Mouse (Mus musculus) MEL (cell line): ENCODE data around the gene Efcab5. TPM values are rescaled to one million over a fixed set of nuclear protein-coding genes. Genes with fewer than 3 reads are reported as not detected.

Experiments
- DNase-seq: peaks from one replicate; pipeline ENCODE4 v3.0.0; 2011; ENCODE audit warnings: low read depth, low spot score
- H3K27ac ChIP-seq: 2 replicates; pipeline ENCODE4 v1.5.1; 2012; ENCODE audit warnings: low read depth, mild to moderate bottlenecking, control low read depth, low read length, moderate library complexity; ENCODE audit not compliant: control insufficient read depth
- H3K27me3 ChIP-seq, 2 experiments: fragments of 150-350 bp in 1 of 2; sonication (generic) in 1 of 2; 2 replicates each; pipeline ENCODE4 v1.6.1; 2012; ENCODE audit warnings: low read length in 2 of 2, mild to moderate bottlenecking in 2 of 2, improper control_type of control experiment in 1 of 2, moderate library complexity in 1 of 2; ENCODE audit not compliant: insufficient read depth in 2 of 2, control insufficient read depth in 1 of 2
- H3K36me3 ChIP-seq, 2 experiments: 2 replicates each; pipeline ENCODE4 v1.6.1; 2012 to 2014; ENCODE audit warnings: low read length in 2 of 2, improper control_type of control experiment in 1 of 2, inconsistent platforms in 1 of 2, mild to moderate bottlenecking in 1 of 2; ENCODE audit not compliant: insufficient read depth in 2 of 2, control insufficient read depth in 1 of 2
- H3K4me1 ChIP-seq, 2 experiments: fragments of 150-350 bp in 1 of 2; sonication (generic) in 1 of 2; 2 replicates each; pipeline ENCODE4 v1.6.1; 2012; ENCODE audit warnings: low read length in 2 of 2, improper control_type of control experiment in 1 of 2, mild to moderate bottlenecking in 1 of 2; ENCODE audit not compliant: insufficient read depth in 2 of 2, control insufficient read depth in 1 of 2
- H3K4me3 ChIP-seq, 2 experiments: fragments of 150-350 bp in 1 of 2; sonication (generic) in 1 of 2; 2 replicates each; pipeline ENCODE4 v1.5.1; 2012; ENCODE audit warnings: low read depth in 2 of 2, low read length in 2 of 2, mild to moderate bottlenecking in 2 of 2, moderate library complexity in 2 of 2, control low read depth in 1 of 2, improper control_type of control experiment in 1 of 2; ENCODE audit not compliant: control insufficient read depth in 1 of 2, insufficient read depth in 1 of 2
- H3K79me2 ChIP-seq: 2 replicates; pipeline ENCODE4 v1.6.1; 2012; ENCODE audit warnings: mild to moderate bottlenecking, low read length, moderate library complexity; ENCODE audit not compliant: control insufficient read depth, poor library complexity, insufficient read depth
- H3K9ac ChIP-seq: 2 replicates; pipeline ENCODE4 v1.6.1; 2012; ENCODE audit warnings: low read depth, mild to moderate bottlenecking, control low read depth, low read length, moderate library complexity; ENCODE audit not compliant: control insufficient read depth, poor library complexity, severe bottlenecking
- H3K9me3 ChIP-seq: fragments of 150-350 bp; sonication (generic); replicated peaks from 2 replicates; pipeline ENCODE4 v1.6.1; 2012; ENCODE audit warnings: mild to moderate bottlenecking, low read length, improper control_type of control experiment, moderate library complexity; ENCODE audit not compliant: insufficient read depth
- BHLHE40 ChIP-seq: IDR thresholded peaks from 2 replicates; pipeline ENCODE4 v1.6.1; 2012; ENCODE audit warnings: low read depth, mild to moderate bottlenecking, inconsistent platforms, low read length, improper control_type of control experiment, borderline replicate concordance
- CTCF ChIP-seq, 3 experiments: IDR thresholded peaks in 2 of 3; conservative IDR thresholded peaks in 1 of 3; 2 replicates each; pipeline ENCODE4 v1.5.1; 2011 to 2012; ENCODE audit warnings: low read length in 3 of 3, low read depth in 2 of 3, mild to moderate bottlenecking in 2 of 3, improper control_type of control experiment in 1 of 3, inconsistent platforms in 1 of 3, mixed read lengths in 1 of 3, moderate library complexity in 1 of 3; ENCODE audit not compliant: control insufficient read depth in 1 of 3, insufficient read depth in 1 of 3, poor library complexity in 1 of 3, severe bottlenecking in 1 of 3
- E2F4 ChIP-seq: IDR thresholded peaks from 2 replicates; pipeline ENCODE4 v1.6.1; 2011; ENCODE audit warnings: low read depth, low read length, improper control_type of control experiment, borderline replicate concordance
- ELF1 ChIP-seq: IDR thresholded peaks from 2 replicates; pipeline ENCODE4 v1.6.1; 2014; ENCODE audit warnings: low read depth, mild to moderate bottlenecking, inconsistent platforms, low read length, improper control_type of control experiment, moderate library complexity
- EP300 ChIP-seq, 2 experiments: IDR thresholded peaks; 2 replicates each; pipeline ENCODE4 v1.6.1; 2011; ENCODE audit warnings: improper control_type of control experiment in 2 of 2, low read length in 2 of 2, low read depth in 1 of 2, mild to moderate bottlenecking in 1 of 2
- GABPA ChIP-seq: IDR thresholded peaks from 2 replicates; pipeline ENCODE4 v1.6.1; 2012; ENCODE audit warnings: low read depth, mild to moderate bottlenecking, inconsistent platforms, low read length, improper control_type of control experiment, moderate library complexity
- HCFC1 ChIP-seq: IDR thresholded peaks from 2 replicates; pipeline ENCODE4 v1.6.1; 2012; ENCODE audit warnings: low read depth, mild to moderate bottlenecking, inconsistent platforms, low read length, improper control_type of control experiment, moderate library complexity
- JUND ChIP-seq: IDR thresholded peaks from 2 replicates; pipeline ENCODE4 v1.6.1; 2011; ENCODE audit warnings: low read depth, mild to moderate bottlenecking, improper control_type of control experiment, low read length
- KAT2A ChIP-seq: conservative IDR thresholded peaks from 2 replicates; pipeline ENCODE4 v1.6.1; 2012; ENCODE audit warnings: low read depth, low read length, improper control_type of control experiment, inconsistent platforms
- MEF2A ChIP-seq: IDR thresholded peaks from 2 replicates; pipeline ENCODE4 v1.6.1; 2014; ENCODE audit warnings: low read depth, mild to moderate bottlenecking, inconsistent platforms, low read length, improper control_type of control experiment; ENCODE audit not compliant: poor library complexity, insufficient replicate concordance, severe bottlenecking; ENCODE audit errors: extremely low read depth
- MYB ChIP-seq: IDR thresholded peaks from 2 replicates; pipeline ENCODE4 v1.6.1; 2011; ENCODE audit warnings: mild to moderate bottlenecking, low read depth, low read length, improper control_type of control experiment
- NELFE ChIP-seq: IDR thresholded peaks from 2 replicates; pipeline ENCODE4 v1.6.1; 2011; ENCODE audit warnings: low read depth, low read length, improper control_type of control experiment
- POLR2AphosphoS5 ChIP-seq: IDR thresholded peaks from 2 replicates; pipeline ENCODE4 v1.6.1; 2012; ENCODE audit warnings: low read depth, borderline replicate concordance, mild to moderate bottlenecking, inconsistent platforms, low read length, moderate library complexity, mixed read lengths
- RAD21 ChIP-seq: IDR thresholded peaks from 2 replicates; pipeline ENCODE4 v1.6.1; 2011; ENCODE audit warnings: mild to moderate bottlenecking, low read depth, low read length, improper control_type of control experiment
- RCOR1 ChIP-seq: IDR thresholded peaks from 2 replicates; pipeline ENCODE4 v1.6.1; 2012; ENCODE audit warnings: low read depth, mild to moderate bottlenecking, inconsistent platforms, low read length, improper control_type of control experiment
- SIN3A ChIP-seq: IDR thresholded peaks from 2 replicates; pipeline ENCODE4 v1.6.1; 2012; ENCODE audit warnings: low read length, improper control_type of control experiment, inconsistent platforms
- SMC3 ChIP-seq: IDR thresholded peaks from 2 replicates; pipeline ENCODE4 v1.6.1; 2011; ENCODE audit warnings: low read depth, low read length, improper control_type of control experiment
- TBP ChIP-seq: IDR thresholded peaks from 2 replicates; pipeline ENCODE4 v1.8.0; 2011; ENCODE audit warnings: low read depth, low read length, improper control_type of control experiment
- UBTF ChIP-seq: IDR thresholded peaks from 2 replicates; pipeline ENCODE4 v1.6.1; 2012; ENCODE audit warnings: low read depth, mild to moderate bottlenecking, inconsistent platforms, low read length, improper control_type of control experiment, moderate library complexity, borderline replicate concordance; ENCODE audit not compliant: insufficient read depth
- USF1 ChIP-seq: IDR thresholded peaks from 2 replicates; pipeline ENCODE4 v1.6.1; 2014; ENCODE audit warnings: low read depth, mild to moderate bottlenecking, inconsistent platforms, low read length, improper control_type of control experiment, moderate library complexity
- USF2 ChIP-seq, 2 experiments: IDR thresholded peaks; 2 replicates each; pipeline ENCODE4 v1.6.1; 2011 to 2012; ENCODE audit warnings: improper control_type of control experiment in 2 of 2, low read length in 2 of 2, borderline replicate concordance in 1 of 2, inconsistent platforms in 1 of 2, low read depth in 1 of 2, mild to moderate bottlenecking in 1 of 2; ENCODE audit not compliant: insufficient read depth in 1 of 2
- ZC3H11A ChIP-seq: IDR thresholded peaks from 2 replicates; pipeline ENCODE4 v1.6.1; 2012; ENCODE audit warnings: low read depth, mild to moderate bottlenecking, inconsistent platforms, low read length, improper control_type of control experiment
- ZMIZ1 ChIP-seq: IDR thresholded peaks from 2 replicates; pipeline ENCODE4 v1.6.1; 2012; ENCODE audit warnings: low read depth, mild to moderate bottlenecking, inconsistent platforms, low read length, improper control_type of control experiment, moderate library complexity
- polyA plus RNA-seq, 2 experiments: library from polyadenylated mRNA; stranded (reverse) in 1 of 2; unstranded in 1 of 2; fragments of >175 nt in 1 of 2; fragments of >200 nt in 1 of 2; gene quantifications; 2 replicates each; pipeline versions ENCODE4 v1.2.1 to v1.2.4; 2012; ENCODE audit warnings: low replicate concordance in 2 of 2, low read depth in 1 of 2; ENCODE audit not compliant: insufficient read length in 2 of 2, insufficient read depth in 1 of 2, missing spikeins in 1 of 2
- total RNA-seq: library from RNA; depleted of rRNA; stranded (reverse); fragments of 300-350 nt; gene quantifications from 2 replicates; pipeline ENCODE4 v1.2.3, GENCODE M21; 2012

The Efcab5 gene
- total and polyA plus RNA-seq, 3 experiments, result 0.27 to 0.29 TPM; not detected in 1

DNA sequence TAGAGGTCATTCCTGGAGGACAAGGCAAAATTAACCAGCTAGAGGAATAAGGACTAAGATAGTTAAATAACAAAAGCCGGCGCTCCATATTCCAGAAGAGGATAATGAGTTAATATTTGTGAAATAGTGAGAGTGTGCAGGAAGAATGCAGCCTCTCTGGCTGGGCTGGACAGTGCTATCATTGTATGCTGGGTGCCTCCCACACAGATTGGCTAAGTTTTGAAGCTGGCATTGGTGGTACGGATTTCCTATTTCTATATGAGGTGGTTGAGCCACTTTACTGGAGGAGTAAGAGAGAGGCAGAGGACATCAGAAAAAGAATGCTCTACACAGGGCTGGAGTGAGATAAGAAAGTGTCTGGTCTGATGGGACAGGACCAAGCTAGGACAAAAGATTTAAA lies 9.0 kb downstream of the Efcab5 start:
- TF ChIP-seq SIN3A (no peak), ZMIZ1 (no peak), MYB (no peak), MEF2A (no peak), ELF1 (no peak), EP300 (IDR thresholded peaks at IDR 0.05; ENCODE audit: low read depth in 1 of 2, low read length in 2 of 2) (no peak), NELFE (no peak)
- H3K4me3 ChIP-seq, result no peak overlapping the region

DNA sequence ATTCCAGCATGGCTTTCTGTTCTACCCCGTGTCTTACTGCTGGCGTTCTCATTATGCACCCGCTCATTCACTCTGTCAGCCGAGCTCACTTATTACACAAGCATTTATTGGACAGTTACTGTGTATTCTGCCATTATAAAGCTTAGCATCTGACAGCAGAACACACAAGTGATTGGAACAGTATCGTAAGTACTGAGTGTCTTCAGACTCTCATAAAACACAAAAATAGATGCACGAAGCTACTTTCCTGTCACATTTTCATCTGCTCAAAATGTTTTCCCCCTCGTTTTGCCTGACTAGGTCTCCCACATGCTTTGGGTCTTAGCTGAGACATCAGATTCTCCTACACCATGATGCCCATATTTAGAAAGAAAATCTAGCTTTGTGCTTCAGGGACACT lies 14.2 kb downstream of the Efcab5 start:
- no peaks in the 10 kb centered on the region for H3K79me2 ChIP-seq
- H3K36me3 ChIP-seq, result no peaks in the 10 kb centered on the region
- no peaks in the 10 kb centered on the region for H3K4me1 ChIP-seq
- no peak for DNase-seq
- H3K9ac ChIP-seq, result no peak overlapping the region
- no peaks in the 10 kb centered on the region for H3K9me3 ChIP-seq
- H3K4me3 ChIP-seq, result no peak overlapping the region
- TF ChIP-seq SMC3, result no peak
- TF ChIP-seq USF1, result no peak
- no peak for TF ChIP-seq ZC3H11A
- no peak for TF ChIP-seq TBP
- TF ChIP-seq JUND, result no peak
- no peak for TF ChIP-seq USF2 (IDR thresholded peaks at IDR 0.05; ENCODE audit: borderline replicate concordance in 1 of 2, insufficient read depth in 1 of 2, low read depth in 1 of 2, low read length in 2 of 2)
- TF ChIP-seq HCFC1, result no peak
- H3K27ac ChIP-seq, result no peak overlapping the region
- no peaks in the 10 kb centered on the region; a peak in 1 of 4 replicates for H3K27me3 ChIP-seq

More for the DNA sequence above, 9.0 kb downstream of the Efcab5 start:
- H3K27ac ChIP-seq, result no peak overlapping the region
- no peak for DNase-seq
- H3K9me3 ChIP-seq, result no peaks in the 10 kb centered on the region
- no peaks in the 10 kb centered on the region for H3K27me3 ChIP-seq
- no peaks in the 10 kb centered on the region for H3K4me1 ChIP-seq
- H3K79me2 ChIP-seq, result no peaks in the 10 kb centered on the region
- H3K36me3 ChIP-seq, result no peaks in the 10 kb centered on the region; a peak in 1 of 4 replicates
- no peak overlapping the region for H3K9ac ChIP-seq

- H3K4me1 ChIP-seq, result no peaks in the 10 kb centered on the region; a peak in 1 of 4 replicates
- DNase-seq, result no peak
- H3K79me2 ChIP-seq, result no peaks in the 10 kb centered on the region
- no peaks in the 10 kb centered on the region; a peak in 1 of 4 replicates for H3K27me3 ChIP-seq
- no peak overlapping the region for H3K9ac ChIP-seq
- H3K4me3 ChIP-seq, result no peak overlapping the region
- no peaks in the 10 kb centered on the region for H3K9me3 ChIP-seq
- H3K27ac ChIP-seq, result no peak overlapping the region
- TF ChIP-seq JUND (no peak), MEF2A (no peak), POLR2AphosphoS5 (no peak), RCOR1 (no peak), USF1 (no peak), RAD21 (no peak), UBTF (no peak), CTCF (IDR thresholded peaks at IDR 0.05 in 2 of 3, conservative IDR thresholded peaks at IDR 0.05 in 1 of 3; ENCODE audit: control insufficient read depth in 1 of 3, insufficient read depth in 1 of 3, low read depth in 2 of 3, low read length in 3 of 3, poor library complexity in 1 of 3, severe bottlenecking in 1 of 3) (no peak), KAT2A (no peak), BHLHE40 (no peak), GABPA (no peak), E2F4 (no peak), SMC3 (no peak), TBP (no peak)
- H3K36me3 ChIP-seq, result 0 out of 4 replicates have a peak, but pooled peaks cover 0 to 2% of the 10 kb centered on the region in 2 experiments
These were observed 15.0 kb downstream of the Efcab5 start for GRCm38 (mm10) chr11:77173731-77174130.
